Mouse (Mus musculus): Measurements from ENCODE around the gene Gpr182. TPM values are rescaled to one million over a fixed set of nuclear protein-coding genes. Genes with fewer than 3 reads are reported as not detected.

The Gpr182 gene
- total RNA-seq, 2 experiments from 2014 or later: 0.74 to 1.4 TPM

GRCm38 (mm10) chr10:127703299-127703698 lies 48.2 kb downstream of the Gpr182 start:
- DNase-seq (ENCODE audit: extremely low spot score in 1 of 2, low spot score in 1 of 2): no peak

- DNase-seq (ENCODE audit: extremely low spot score in 1 of 2, low spot score in 1 of 2): no peak
Observed at GRCm38 (mm10) chr10:127698966-127699365, 52.6 kb downstream of the Gpr182 start.

Other genes starting within 250 kb of the Gpr182 start
- gene Ndufa4l2, start 236.8 kb downstream of the Gpr182 start, total RNA-seq (2021): 1 to 10 TPM; 4.1 to 6.7 TPM
- gene Shmt2, start 229.3 kb downstream of the Gpr182 start, total RNA-seq (2021): 10 to 100 TPM; 29.5 to 31.8 TPM
- 1 to 10 TPM; 1.9 to 2.1 TPM for gene Nxph4, start 217.2 kb downstream of the Gpr182 start, total RNA-seq (2021)
- gene Lrp1, start 130.6 kb downstream of the Gpr182 start, total RNA-seq (2021): 100 to 1,000 TPM; 259 to 316 TPM
- 1 to 10 TPM; 4.1 to 7.2 TPM for gene Stat6, start 108.7 kb downstream of the Gpr182 start, total RNA-seq (2021)
- gene Nemp1, start 84.8 kb downstream of the Gpr182 start, total RNA-seq (2021): 1 to 10 TPM; 5.8 TPM
- gene Nab2, start 83.2 kb downstream of the Gpr182 start, total RNA-seq (2021): 10 to 100 TPM; 43.0 to 46.0 TPM
- gene Myo1a, start 46.6 kb downstream of the Gpr182 start, total RNA-seq (2021): 1 to 10 TPM in 1 of 2 experiments, under 1 TPM in 1; 0.66 to 1.0 TPM
- 1 to 10 TPM; 4.2 to 5.0 TPM for gene Tac2, start 27.3 kb downstream of the Gpr182 start, total RNA-seq (2021)
- gene Zbtb39, start 12.2 kb downstream of the Gpr182 start, total RNA-seq (2021): 10 to 100 TPM in 1 of 2 experiments, 1 to 10 TPM in 1; 9.9 to 10.1 TPM
- gene Rdh1, start 8.0 kb upstream of the Gpr182 start, total RNA-seq (2021): under 1 TPM; 0.12 to 0.14 TPM
- under 1 TPM in 1 of 2 experiments, not detected in 1; 0.42 TPM for gene Rdh16f1, start 8.1 kb upstream of the Gpr182 start, total RNA-seq (2021)
- gene Rdh9, start 24.7 kb upstream of the Gpr182 start, total RNA-seq (2021): under 1 TPM in 1 of 2 experiments, not detected in 1; 0.47 TPM
- gene Rdh16, start 49.4 kb upstream of the Gpr182 start, total RNA-seq (2021): under 1 TPM; 0.10 to 0.16 TPM
- gene Rdh19, start 98.2 kb upstream of the Gpr182 start, total RNA-seq (2021): not detected
- not detected for gene Rdh16f2, start 114.7 kb upstream of the Gpr182 start, total RNA-seq (2021)
- not detected for gene Rdh7, start 137.1 kb upstream of the Gpr182 start, total RNA-seq (2021)
- gene Sdr9c7, start 146.8 kb upstream of the Gpr182 start, total RNA-seq (2021): not detected

Data from layer of hippocampus, postnatal 25 days (tissue).